Mouse (Mus musculus) kidney, embryonic 14.5 days (tissue): Measurements from ENCODE around the gene Bglap2. TPM values are rescaled to one million over a fixed set of nuclear protein-coding genes. Genes with fewer than 3 reads are reported as not detected.
A peak's percentile ranks its signal among the peaks of the same experiment; 100 is the strongest.
"Not testable (repeated sequence)": the region's sequence is repeated elsewhere in the genome, so short reads cannot be mapped to it uniquely, and the experiment has no call there.

ENCODE experiments used
- ATAC-seq: fragments of 200-750 bp; cut with Nextera tagmentation; 2 replicates; pipeline ENCODE4 v1.8.0; 2017; ENCODE audit warnings: moderate number of reproducible peaks, mild to moderate bottlenecking, moderate TSS enrichment, moderate library complexity; ENCODE audit not compliant: low FRiP score, low TSS enrichment
- H3K27ac ChIP-seq: fragments of 300-500 bp; sonication (generic); 2 replicates; pipeline ENCODE4 v1.5.1; 2014; ENCODE audit warnings: low read depth, mild to moderate bottlenecking, low read length, moderate library complexity, mixed read lengths
- H3K27me3 ChIP-seq: fragments of 300-500 bp; sonication (generic); 2 replicates; pipeline ENCODE4 v1.6.1; 2014; ENCODE audit warnings: mild to moderate bottlenecking, low read length; ENCODE audit not compliant: control insufficient read depth, insufficient read depth
- H3K36me3 ChIP-seq: fragments of 300-500 bp; sonication (generic); 2 replicates; pipeline ENCODE4 v1.6.1; 2014; ENCODE audit warnings: low read length, mixed read lengths; ENCODE audit not compliant: control insufficient read depth, insufficient read depth
- H3K4me1 ChIP-seq: fragments of 300-500 bp; sonication (generic); 2 replicates; pipeline ENCODE4 v1.6.1; 2014; ENCODE audit warnings: low read length, mixed read lengths; ENCODE audit not compliant: control insufficient read depth, insufficient read depth
- H3K4me2 ChIP-seq: fragments of 300-500 bp; sonication (generic); replicated peaks from 2 replicates; pipeline ENCODE4 v1.6.1; 2014; ENCODE audit warnings: low read depth, mild to moderate bottlenecking, low read length
- H3K4me3 ChIP-seq: fragments of 300-500 bp; sonication (generic); 2 replicates; pipeline ENCODE4 v1.5.1; 2014; ENCODE audit warnings: mild to moderate bottlenecking, low read length
- H3K9ac ChIP-seq: fragments of 300-500 bp; sonication (generic); 2 replicates; pipeline ENCODE4 v1.6.1; 2014; ENCODE audit warnings: low read depth, mild to moderate bottlenecking, low read length, moderate library complexity
- H3K9me3 ChIP-seq: fragments of 300-500 bp; sonication (generic); 2 replicates; pipeline ENCODE4 v1.6.1; 2016; ENCODE audit warnings: low read length; ENCODE audit not compliant: control insufficient read depth
- WGBS: fragments of 180-500 bp; shearing (Covaris S2); extraction: QIAGEN DNeasy Blood & Tissue Kit; methylation state at CpG from one replicate; pipeline ENCODE4 v1.1.7; 2014; 5-methylcytosine and 5-hydroxymethylcytosine counted together
- polyA plus RNA-seq: library from polyadenylated mRNA; unstranded; fragments of >200 nt; fragmentation: Nextera tagmentation; extraction: Ambion mirVana; gene quantifications from 2 replicates; pipeline ENCODE4 v1.2.1, GENCODE M21; 2014

Gene Bglap2
- polyA plus RNA-seq, 1 experiment from 2014 or later, result not detected

DNA sequence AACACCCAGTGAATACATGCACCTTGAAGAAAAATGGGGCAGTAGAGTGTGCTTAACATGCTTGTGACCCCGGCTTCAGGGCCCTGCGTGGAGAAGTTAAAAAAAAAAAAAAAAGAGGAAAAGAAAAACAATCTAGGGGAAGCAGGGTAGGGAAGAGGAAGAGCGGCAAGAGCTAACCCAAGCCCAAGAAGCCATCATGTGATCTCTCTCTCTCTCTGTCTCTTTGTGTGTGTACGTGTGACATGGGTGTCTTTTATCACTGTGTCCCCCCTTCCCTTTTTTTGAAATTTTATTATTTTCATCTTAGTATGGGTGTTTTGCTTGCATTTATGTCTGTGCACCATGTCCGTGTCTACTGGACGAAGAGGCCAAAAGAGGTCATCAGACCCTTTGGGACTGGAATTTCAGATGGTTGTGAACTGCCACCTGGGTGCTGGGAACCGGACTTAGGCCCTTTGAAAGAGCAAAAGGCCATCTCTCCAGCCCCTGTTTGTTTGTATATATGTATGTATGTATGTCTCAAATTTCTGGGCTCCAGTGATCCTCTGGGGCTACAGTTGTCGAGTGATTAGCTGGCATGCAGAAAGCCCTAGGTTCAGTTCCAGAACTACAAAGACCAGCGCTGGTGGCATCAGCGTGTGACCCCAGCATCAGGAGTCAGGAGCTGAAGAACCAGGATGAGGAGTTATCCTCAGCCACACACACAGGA, 25.2 kb upstream of the Bglap2 start:
- no peak overlapping the region for H3K4me2 ChIP-seq
- H3K36me3 ChIP-seq, result peaks cover 13% of the 10 kb centered on the region; the same call in 1 of the 2 replicates
- 86% methylated on average over 10 of the region's 10 CpGs for WGBS
- no peaks in the 10 kb centered on the region for H3K9me3 ChIP-seq
- no peak overlapping the region for H3K27ac ChIP-seq
- peaks cover 14% of the 10 kb centered on the region; the same call in 1 of the 2 replicates for H3K4me1 ChIP-seq
- H3K4me3 ChIP-seq, result no peak overlapping the region
- no peak overlapping the region for H3K9ac ChIP-seq
- ATAC-seq, result no peak
- no peaks in the 10 kb centered on the region for H3K27me3 ChIP-seq

DNA sequence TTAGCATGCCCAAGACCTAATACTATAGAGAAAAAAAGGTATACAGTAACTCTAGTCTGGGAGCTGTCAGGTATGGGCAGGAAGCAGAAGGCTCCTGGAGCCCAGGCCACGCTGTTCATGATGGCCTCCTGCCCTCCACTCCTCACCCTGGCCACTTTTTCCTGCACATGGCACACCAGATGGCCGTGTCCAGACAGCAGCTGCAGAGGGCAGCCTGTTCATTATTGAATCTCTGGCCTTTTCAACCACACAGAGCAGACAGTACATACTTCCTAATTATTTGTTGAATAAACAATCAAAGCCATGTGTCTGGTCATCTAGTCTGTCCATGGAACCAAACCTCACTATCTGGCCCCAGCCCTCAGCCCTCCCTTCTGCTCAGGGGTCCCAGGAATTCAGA, 20.2 kb upstream of the Bglap2 start:
- no peaks in the 10 kb centered on the region for H3K9me3 ChIP-seq
- peaks cover 29% of the 10 kb centered on the region; the same call in 1 of the 2 replicates for H3K36me3 ChIP-seq

DNA sequence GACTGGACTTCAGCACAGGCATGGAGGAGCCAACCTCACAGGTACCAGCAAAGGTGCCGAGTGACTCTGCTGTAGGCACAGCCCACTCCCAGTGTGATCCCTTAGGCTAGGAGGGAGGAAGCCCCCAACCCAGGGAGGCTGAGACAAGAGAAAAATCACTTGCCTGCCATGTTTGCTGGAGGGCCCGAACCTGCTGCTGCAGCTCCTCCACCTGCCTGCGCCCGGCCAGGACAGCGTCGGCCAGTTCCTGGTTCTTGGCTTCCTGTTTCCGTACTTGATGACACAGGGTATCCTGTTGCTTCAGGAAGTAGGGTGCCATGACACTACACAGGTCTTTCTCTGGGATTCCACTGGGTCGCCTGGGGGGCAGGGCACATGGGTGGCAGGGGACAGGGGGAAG, 17.2 kb upstream of the Bglap2 start:
- H3K4me1 ChIP-seq, result no peaks in the 10 kb centered on the region
- peaks cover 19% of the 10 kb centered on the region; the same call in 1 of the 2 replicates for H3K36me3 ChIP-seq

More for the DNA sequence above, 20.2 kb upstream of the Bglap2 start:
- no peaks in the 10 kb centered on the region for H3K4me1 ChIP-seq
- H3K27me3 ChIP-seq, result no peaks in the 10 kb centered on the region
- WGBS, result 84% methylated on average over 2 of the region's 2 CpGs
- no peak overlapping the region for H3K27ac ChIP-seq
- H3K9ac ChIP-seq, result no peak overlapping the region
- H3K4me2 ChIP-seq, result no peak overlapping the region
- H3K4me3 ChIP-seq, result no peak overlapping the region
- ATAC-seq, result no peak

DNA sequence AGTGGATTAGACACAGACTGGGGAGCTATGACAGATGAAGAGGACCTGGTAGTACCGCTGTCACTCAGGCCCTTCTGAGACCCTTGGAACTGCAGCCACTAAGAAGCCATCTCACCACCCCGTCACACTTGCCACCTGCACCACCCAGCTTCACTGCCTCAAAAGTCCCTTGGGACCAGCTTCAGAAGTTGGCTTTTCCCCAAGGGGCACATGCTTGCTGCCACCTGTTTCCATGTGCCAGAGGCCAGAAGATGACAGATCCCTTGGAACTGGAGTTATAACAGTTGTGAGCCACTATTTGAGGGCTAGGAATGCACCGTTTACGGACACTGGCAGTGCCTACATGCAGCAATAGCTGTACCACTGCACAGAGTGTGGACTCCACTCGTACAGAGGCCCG, 16.8 kb upstream of the Bglap2 start:
- Histone ChIP-seq H3K36me3 (peaks cover 23% of the 10 kb centered on the region; the same call in 1 of the 2 replicates), H3K4me1 (no peaks in the 10 kb centered on the region), H3K4me2 (no peak overlapping the region), H3K27me3 (no peaks in the 10 kb centered on the region), H3K9ac (no peak overlapping the region), H3K9me3 (no peaks in the 10 kb centered on the region), H3K4me3 (no peak overlapping the region), H3K27ac (no peak overlapping the region)
- ATAC-seq, result no peak
- 97% methylated on average over 6 of the region's 6 CpGs for WGBS

More for the DNA sequence above, 17.2 kb upstream of the Bglap2 start:
- Histone ChIP-seq H3K4me2 (no peak overlapping the region), H3K27ac (no peak overlapping the region), H3K27me3 (no peaks in the 10 kb centered on the region), H3K9ac (no peak overlapping the region), H3K9me3 (no peaks in the 10 kb centered on the region), H3K4me3 (no peak overlapping the region)
- WGBS, result 91% methylated on average over 8 of the region's 8 CpGs
- ATAC-seq, result no peak

- H3K36me3 ChIP-seq, result peaks cover 28% of the 10 kb centered on the region; the same call in 1 of the 2 replicates
Measured at GRCm38 (mm10) chr3:88393776-88394375, 15.4 kb upstream of the Bglap2 start.

GRCm38 (mm10) chr3:88384364-88384763, 5.9 kb upstream of the Bglap2 start, which contains the start of gene Bglap:
Bglap (minus strand) TSS chr3:88384464.
- H3K9ac ChIP-seq, result no peak within 1 kb of the TSS
- H3K4me2 ChIP-seq, result no peak within 1 kb of the TSS
- no peaks in the 10 kb centered on the region for H3K4me1 ChIP-seq
- no peak within 1 kb of the TSS for H3K4me3 ChIP-seq
- no peak within 1 kb of the TSS for H3K27ac ChIP-seq
- no peaks in the 10 kb centered on the region for H3K27me3 ChIP-seq
- 76% methylated on average over 5 of the region's 5 CpGs for whole genome bisulfite sequencing
- no peak for ATAC-seq
- no peaks in the 10 kb centered on the region for H3K9me3 ChIP-seq
- no peaks in the 10 kb centered on the region for H3K36me3 ChIP-seq

More at GRCm38 (mm10) chr3:88393776-88394375, 15.4 kb upstream of the Bglap2 start:
- no peak overlapping the region for H3K4me2 ChIP-seq
- 85% methylated on average over 9 of the region's 9 CpGs for WGBS
- no peaks in the 10 kb centered on the region for H3K9me3 ChIP-seq
- no peaks in the 10 kb centered on the region for H3K27me3 ChIP-seq
- H3K9ac ChIP-seq, result no peak overlapping the region
- no peak for ATAC-seq
- H3K4me1 ChIP-seq, result no peaks in the 10 kb centered on the region
- H3K4me3 ChIP-seq, result no peak overlapping the region
- no peak overlapping the region for H3K27ac ChIP-seq

DNA sequence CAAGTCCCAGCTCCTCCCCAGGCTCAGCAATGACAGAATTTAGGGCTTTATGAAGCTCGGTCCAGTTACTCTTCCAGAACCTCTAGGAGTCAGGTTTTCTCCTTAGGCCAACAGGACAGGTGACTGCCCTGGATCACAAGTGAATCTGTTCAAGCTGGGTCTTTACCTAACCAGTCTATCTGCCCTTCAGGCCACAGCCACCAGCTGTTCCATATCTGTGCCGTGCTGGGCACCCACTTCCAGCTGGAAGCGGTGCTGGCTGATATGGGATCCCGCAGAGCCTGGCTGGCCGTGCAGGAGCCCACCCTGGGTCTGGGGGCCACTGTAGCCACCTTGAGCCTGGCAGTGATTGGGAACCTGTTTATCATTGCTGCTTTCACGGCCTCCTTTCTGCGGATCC, 3.9 kb upstream of the Bglap2 start:
- 0 out of 2 replicates have a peak, but pooled peaks have one; percentile 5 for ATAC-seq
- not testable (repeated sequence) for H3K9me3 ChIP-seq, H3K27ac ChIP-seq, H3K4me3 ChIP-seq, H3K4me1 ChIP-seq, H3K27me3 ChIP-seq, H3K4me2 ChIP-seq, H3K36me3 ChIP-seq, H3K9ac ChIP-seq
- 11% methylated on average over 1 of the region's 7 CpGs for WGBS

- H3K36me3 ChIP-seq, H3K9ac ChIP-seq, H3K4me1 ChIP-seq, H3K27me3 ChIP-seq, H3K9me3 ChIP-seq: not testable (repeated sequence)
- WGBS, result 6% methylated on average over 20 of the region's 22 CpGs
- ATAC-seq, result peak; percentile 85
- Histone ChIP-seq H3K27ac (peak overlapping the region; percentile 61; the same call in 1 of the 2 replicates), H3K4me2 (peak overlapping the region; percentile 36), H3K4me3 (peak overlapping the region; percentile 10; the same call in 1 of the 2 replicates)
Measured at GRCm38 (mm10) chr3:88381389-88382315, 3.2 kb upstream of the Bglap2 start.
